Mouse (Mus musculus): ENCODE results near the gene Prkag3. TPM values are rescaled to one million over a fixed set of nuclear protein-coding genes. Genes with fewer than 3 reads are reported as not detected.

Gene Prkag3
- polyA plus RNA-seq, 1 experiment = 2.9 TPM

DNA sequence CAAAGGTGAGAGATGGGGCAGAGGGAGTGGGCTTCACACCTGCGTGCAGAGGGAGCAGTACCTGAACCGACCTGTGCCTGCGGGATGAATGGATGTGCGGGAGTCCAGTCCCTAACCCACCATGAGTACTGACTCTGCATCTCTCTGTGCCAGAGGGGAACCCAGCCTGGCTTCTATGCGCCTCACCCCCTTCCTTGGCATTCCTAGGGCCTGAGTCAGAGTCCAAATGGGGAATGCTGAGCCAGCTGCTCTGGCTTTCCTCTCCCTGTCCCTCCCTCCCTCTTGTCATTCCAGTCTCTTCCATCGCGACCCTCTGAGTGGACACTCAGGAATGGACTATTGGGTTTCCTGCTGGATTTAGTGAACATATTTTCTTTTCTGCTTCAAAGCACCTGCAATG, 280 bp upstream of the Prkag3 start:
- WGBS = 22% methylated on average over 7 of the region's 7 CpGs
- H3K36me3 ChIP-seq (ENCODE audit: control insufficient read depth, insufficient read depth, low read length) = no peaks in the 10 kb centered on the region
- TF ChIP-seq POLR2A (IDR thresholded peaks at IDR 0.05; ENCODE audit: low read depth, low read length) (peak; percentile 17), CTCF (conservative IDR thresholded peaks at IDR 0.05; ENCODE audit: insufficient read depth, insufficient read length, low read depth, low read length) (no peak)
- peak overlapping the region; percentile 97 for H3K27ac ChIP-seq (ENCODE audit: insufficient read depth, low read depth, low read length)
- H3K4me1 ChIP-seq (ENCODE audit: control insufficient read depth, insufficient read depth, low read length) = peaks cover 28% of the 10 kb centered on the region
- H3K27me3 ChIP-seq (replicated peaks; ENCODE audit: control insufficient read depth, insufficient read depth, low read length) = no peaks in the 10 kb centered on the region
- H3K4me3 ChIP-seq (ENCODE audit: insufficient read depth, low read depth, low read length) = peak overlapping the region; percentile 23; the same call in 1 of the 2 replicates
- DNase-seq = peak; percentile 88

DNA sequence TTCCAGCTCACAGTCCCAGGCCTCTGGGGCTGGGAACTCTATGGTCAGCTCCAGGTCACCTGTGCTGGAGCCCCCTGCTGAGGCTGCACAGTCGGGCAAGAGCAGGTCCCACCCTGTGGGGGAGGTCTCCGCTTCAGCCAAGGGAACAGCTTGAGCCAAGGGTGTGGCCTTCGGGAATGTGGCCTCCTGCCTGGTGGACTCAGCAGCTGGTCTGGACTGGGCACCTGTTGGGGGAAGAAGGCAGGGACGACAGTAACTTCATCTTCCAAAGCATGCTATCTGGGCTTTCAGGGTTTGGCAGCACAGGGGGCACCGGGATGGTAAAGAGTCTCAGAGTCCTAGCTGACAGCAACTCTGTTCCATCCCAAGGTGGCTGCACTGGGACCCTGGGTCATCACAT, 1.7 kb downstream of the Prkag3 start:
- no peak for DNase-seq
- no peaks in the 10 kb centered on the region for H3K27me3 ChIP-seq (replicated peaks; ENCODE audit: control insufficient read depth, insufficient read depth, low read length)
- peaks cover 23% of the 10 kb centered on the region for H3K4me1 ChIP-seq (ENCODE audit: control insufficient read depth, insufficient read depth, low read length)
- TF ChIP-seq CTCF (conservative IDR thresholded peaks at IDR 0.05; ENCODE audit: insufficient read depth, insufficient read length, low read depth, low read length) (no peak), POLR2A (IDR thresholded peaks at IDR 0.05; ENCODE audit: low read depth, low read length) (no peak)
- whole genome bisulfite sequencing = 60% methylated on average over 5 of the region's 5 CpGs
- H3K36me3 ChIP-seq (ENCODE audit: control insufficient read depth, insufficient read depth, low read length) = no peaks in the 10 kb centered on the region
- no peak overlapping the region for H3K4me3 ChIP-seq (ENCODE audit: insufficient read depth, low read depth, low read length)
- H3K27ac ChIP-seq (ENCODE audit: insufficient read depth, low read depth, low read length) = no peak overlapping the region

DNA sequence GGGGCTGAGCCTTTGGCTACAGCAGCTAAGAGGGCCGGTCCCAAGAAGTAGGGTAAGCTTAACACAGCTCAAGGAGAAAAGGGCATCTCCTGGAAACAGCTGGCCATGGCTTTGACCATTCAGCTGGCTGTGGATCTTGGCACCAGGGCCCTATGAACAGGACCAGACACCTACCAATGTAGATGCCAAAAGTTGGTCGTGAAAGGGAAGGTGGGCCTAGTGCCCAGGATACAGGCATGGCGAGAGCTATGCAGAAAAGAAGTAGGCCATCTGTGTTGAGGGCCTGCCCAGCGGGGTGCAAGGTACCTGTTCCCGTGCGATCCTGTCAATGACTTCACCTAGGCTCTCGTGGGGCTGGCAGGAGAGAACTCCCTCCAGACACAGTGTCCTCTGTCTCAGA, 8.2 kb downstream of the Prkag3 start:
- Histone ChIP-seq H3K36me3 (ENCODE audit: control insufficient read depth, insufficient read depth, low read length) (no peaks in the 10 kb centered on the region), H3K4me3 (ENCODE audit: insufficient read depth, low read depth, low read length) (no peak overlapping the region), H3K27me3 (replicated peaks; ENCODE audit: control insufficient read depth, insufficient read depth, low read length) (no peaks in the 10 kb centered on the region), H3K4me1 (ENCODE audit: control insufficient read depth, insufficient read depth, low read length) (no peaks in the 10 kb centered on the region), H3K27ac (ENCODE audit: insufficient read depth, low read depth, low read length) (no peak overlapping the region)
- TF ChIP-seq POLR2A (IDR thresholded peaks at IDR 0.05; ENCODE audit: low read depth, low read length) = no peak
- TF ChIP-seq CTCF (conservative IDR thresholded peaks at IDR 0.05; ENCODE audit: insufficient read depth, insufficient read length, low read depth, low read length) = no peak
- 84% methylated on average over 7 of the region's 7 CpGs for WGBS
- no peak for DNase-seq

DNA sequence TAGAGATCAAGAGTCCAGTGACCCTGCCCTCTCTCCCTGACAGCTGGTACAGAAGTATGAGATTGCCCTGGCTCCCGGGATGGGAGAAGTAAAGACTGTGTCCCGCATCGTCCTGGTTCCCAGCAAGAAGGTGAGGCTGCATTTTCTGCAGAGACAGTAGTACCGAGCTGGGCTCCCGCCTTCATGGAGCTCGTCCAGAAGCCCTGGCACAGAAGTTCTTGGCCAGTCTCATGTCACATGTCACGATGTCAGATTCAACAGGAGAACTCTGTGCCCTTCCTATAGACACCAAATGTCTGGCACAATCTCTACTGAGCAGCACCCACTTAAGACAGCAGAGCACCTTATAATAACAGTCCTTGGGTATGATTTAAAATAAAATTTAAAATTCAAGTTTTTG, 11.5 kb downstream of the Prkag3 start:
- WGBS = 81% methylated on average over 7 of the region's 7 CpGs
- no peak overlapping the region for H3K4me3 ChIP-seq (ENCODE audit: insufficient read depth, low read depth, low read length)
- H3K27me3 ChIP-seq (replicated peaks; ENCODE audit: control insufficient read depth, insufficient read depth, low read length) = no peaks in the 10 kb centered on the region
- no peaks in the 10 kb centered on the region for H3K36me3 ChIP-seq (ENCODE audit: control insufficient read depth, insufficient read depth, low read length)
- H3K4me1 ChIP-seq (ENCODE audit: control insufficient read depth, insufficient read depth, low read length) = no peaks in the 10 kb centered on the region
- no peak for DNase-seq
- TF ChIP-seq CTCF (conservative IDR thresholded peaks at IDR 0.05; ENCODE audit: insufficient read depth, insufficient read length, low read depth, low read length) = no peak
- no peak overlapping the region for H3K27ac ChIP-seq (ENCODE audit: insufficient read depth, low read depth, low read length)

DNA sequence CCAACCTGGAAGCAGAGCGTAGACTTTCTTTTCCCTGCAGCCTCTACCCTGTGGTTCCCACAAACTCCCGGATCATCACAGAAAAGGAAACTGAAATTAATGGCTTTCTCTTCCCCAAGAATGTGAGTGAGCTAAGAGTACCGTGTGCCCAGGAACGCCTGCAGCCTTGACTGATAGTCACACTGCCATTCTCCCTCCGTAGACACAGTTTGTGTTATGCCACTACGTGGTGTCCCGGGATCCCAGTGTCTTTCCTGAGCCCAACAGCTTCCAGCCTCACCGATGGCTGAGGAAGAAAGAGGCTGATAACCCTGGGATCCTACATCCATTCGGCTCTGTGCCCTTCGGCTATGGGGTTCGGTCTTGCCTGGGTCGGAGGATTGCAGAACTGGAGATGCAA, 12.0 kb downstream of the Prkag3 start:
- WGBS = 85% methylated on average over 12 of the region's 12 CpGs
- TF ChIP-seq CTCF (conservative IDR thresholded peaks at IDR 0.05; ENCODE audit: insufficient read depth, insufficient read length, low read depth, low read length) (no peak), POLR2A (IDR thresholded peaks at IDR 0.05; ENCODE audit: low read depth, low read length) (no peak)
- H3K4me1 ChIP-seq (ENCODE audit: control insufficient read depth, insufficient read depth, low read length) = no peaks in the 10 kb centered on the region
- no peak overlapping the region for H3K4me3 ChIP-seq (ENCODE audit: insufficient read depth, low read depth, low read length)
- no peak for DNase-seq
- H3K36me3 ChIP-seq (ENCODE audit: control insufficient read depth, insufficient read depth, low read length) = no peaks in the 10 kb centered on the region
- H3K27me3 ChIP-seq (replicated peaks; ENCODE audit: control insufficient read depth, insufficient read depth, low read length) = no peaks in the 10 kb centered on the region
- no peak overlapping the region for H3K27ac ChIP-seq (ENCODE audit: insufficient read depth, low read depth, low read length)

DNA sequence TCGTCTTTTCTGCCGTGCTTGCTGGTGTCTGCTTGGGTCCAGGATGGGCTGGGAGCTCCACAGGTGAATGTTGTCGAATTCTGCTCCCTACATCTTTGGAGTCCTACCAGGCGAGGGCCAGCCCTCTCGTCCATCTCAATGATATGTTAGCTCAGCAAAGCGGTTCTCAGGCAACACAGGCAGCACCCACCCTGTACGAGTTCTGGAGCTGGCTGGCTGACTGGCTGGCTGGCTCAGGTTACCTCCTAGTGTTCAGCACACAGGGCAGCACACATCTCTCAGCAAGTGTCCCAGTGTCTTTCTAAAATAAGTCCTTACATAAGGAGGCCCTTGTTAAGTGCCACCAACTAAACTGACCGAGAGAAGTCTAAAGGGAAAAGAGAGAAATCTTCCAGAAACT, 20.6 kb downstream of the Prkag3 start:
- no peaks in the 10 kb centered on the region for H3K36me3 ChIP-seq (ENCODE audit: control insufficient read depth, insufficient read depth, low read length)
- H3K4me1 ChIP-seq (ENCODE audit: control insufficient read depth, insufficient read depth, low read length) = no peaks in the 10 kb centered on the region
- no peak for DNase-seq
- H3K4me3 ChIP-seq (ENCODE audit: insufficient read depth, low read depth, low read length) = no peak overlapping the region
- H3K27ac ChIP-seq (ENCODE audit: insufficient read depth, low read depth, low read length) = no peak overlapping the region
- TF ChIP-seq POLR2A (IDR thresholded peaks at IDR 0.05; ENCODE audit: low read depth, low read length) (no peak), CTCF (conservative IDR thresholded peaks at IDR 0.05; ENCODE audit: insufficient read depth, insufficient read length, low read depth, low read length) (no peak)
- H3K27me3 ChIP-seq (replicated peaks; ENCODE audit: control insufficient read depth, insufficient read depth, low read length) = no peaks in the 10 kb centered on the region
- WGBS = 71% methylated on average over 8 of the region's 8 CpGs

DNA sequence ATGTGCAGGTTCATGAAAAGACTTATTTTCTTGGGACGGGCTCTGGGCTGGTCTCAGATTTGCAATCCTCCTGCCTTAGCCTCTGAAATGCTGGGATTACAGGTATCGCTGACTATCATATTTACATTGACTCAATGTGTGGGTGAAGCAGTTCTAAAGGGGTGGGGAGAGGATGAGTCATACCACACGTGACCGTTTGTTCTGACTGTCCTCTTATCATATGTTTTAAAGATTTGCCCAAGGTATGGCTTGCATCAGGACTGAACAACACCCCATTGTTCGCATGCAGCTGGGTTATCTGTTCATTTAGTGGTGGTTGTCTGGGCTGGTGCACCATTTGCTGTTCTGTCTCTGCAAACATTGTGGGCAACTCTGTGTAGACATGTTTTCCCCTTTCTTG, 22.3 kb downstream of the Prkag3 start:
- no peaks in the 10 kb centered on the region for H3K4me1 ChIP-seq (ENCODE audit: control insufficient read depth, insufficient read depth, low read length)
- H3K36me3 ChIP-seq (ENCODE audit: control insufficient read depth, insufficient read depth, low read length) = no peaks in the 10 kb centered on the region
- no peak for DNase-seq
- no peak overlapping the region for H3K27ac ChIP-seq (ENCODE audit: insufficient read depth, low read depth, low read length)
- TF ChIP-seq CTCF (conservative IDR thresholded peaks at IDR 0.05; ENCODE audit: insufficient read depth, insufficient read length, low read depth, low read length) (no peak), POLR2A (IDR thresholded peaks at IDR 0.05; ENCODE audit: low read depth, low read length) (no peak)
- WGBS = 79% methylated on average over 5 of the region's 5 CpGs
- H3K4me3 ChIP-seq (ENCODE audit: insufficient read depth, low read depth, low read length) = no peak overlapping the region
- no peaks in the 10 kb centered on the region for H3K27me3 ChIP-seq (replicated peaks; ENCODE audit: control insufficient read depth, insufficient read depth, low read length)

DNA sequence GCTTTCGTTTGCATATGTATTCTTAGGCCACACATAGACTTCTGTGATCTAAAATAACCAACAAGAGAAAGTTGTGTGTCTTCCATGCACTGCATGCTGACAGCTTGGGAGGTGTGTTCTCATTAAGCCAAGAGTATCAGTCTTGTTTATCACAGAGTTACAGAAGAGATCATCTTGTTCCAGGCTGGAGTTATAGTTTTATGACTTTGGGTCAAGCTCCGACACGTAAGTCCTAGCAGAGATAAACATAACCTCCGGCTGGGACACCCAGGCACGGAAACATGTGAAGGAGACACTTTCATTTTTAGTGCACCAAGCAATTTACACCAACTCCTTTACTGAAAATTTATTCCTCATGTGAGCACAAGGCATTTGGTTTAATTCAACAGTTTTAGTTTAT, 22.9 kb downstream of the Prkag3 start:
- TF ChIP-seq POLR2A (IDR thresholded peaks at IDR 0.05; ENCODE audit: low read depth, low read length) (no peak), CTCF (conservative IDR thresholded peaks at IDR 0.05; ENCODE audit: insufficient read depth, insufficient read length, low read depth, low read length) (no peak)
- WGBS = 44% methylated on average over 5 of the region's 5 CpGs
- DNase-seq = peak; percentile 31
- Histone ChIP-seq H3K4me1 (ENCODE audit: control insufficient read depth, insufficient read depth, low read length) (no peaks in the 10 kb centered on the region), H3K4me3 (ENCODE audit: insufficient read depth, low read depth, low read length) (no peak overlapping the region), H3K36me3 (ENCODE audit: control insufficient read depth, insufficient read depth, low read length) (no peaks in the 10 kb centered on the region), H3K27me3 (replicated peaks; ENCODE audit: control insufficient read depth, insufficient read depth, low read length) (no peaks in the 10 kb centered on the region), H3K27ac (ENCODE audit: insufficient read depth, low read depth, low read length) (0 out of 2 replicates have a peak overlapping the region, but pooled peaks have one; percentile 26)
